8 mouse cellular contexts compared by ENCODE assay signal in genomic region chr8:89787050-89787905, GRCm38 (mm10).
A peak's percentile ranks its signal among the peaks of the same experiment; 100 is the strongest.
DNase-seq lines count a peak whose midpoint lies in the region; ATAC-seq lines count a peak whose summit lies in the region.

No protein-coding gene starts in this region.

- no peaks in the 10 kb centered on the region for H3K9me3 ChIP-seq in embryonic facial prominence, embryonic 14.5 days (ENCODE audit: control insufficient read depth, low read length)
- no peaks in the 10 kb centered on the region for H3K9me3 ChIP-seq in embryonic facial prominence, embryonic 10.5 days
- H3K9me3 ChIP-seq in limb, embryonic 15.5 days: no peaks in the 10 kb centered on the region
- H3K9me3 ChIP-seq in heart, embryonic 12.5 days (replicated peaks): no peaks in the 10 kb centered on the region

- H3K27ac ChIP-seq in embryonic facial prominence, embryonic 14.5 days (replicated peaks; ENCODE audit: low read depth, low read length): no peak overlapping the region
- no peak overlapping the region for H3K27ac ChIP-seq in embryonic facial prominence, embryonic 10.5 days (replicated peaks)
- H3K27ac ChIP-seq in limb, embryonic 15.5 days: no peak overlapping the region
- no peak overlapping the region for H3K27ac ChIP-seq in heart, embryonic 12.5 days (ENCODE audit: poor library complexity, severe bottlenecking)

- peaks cover 14% of the 10 kb centered on the region for H3K27me3 ChIP-seq in embryonic facial prominence, embryonic 14.5 days (replicated peaks; ENCODE audit: control insufficient read depth, insufficient read depth, low read length)
- peaks cover 34% of the 10 kb centered on the region for H3K27me3 ChIP-seq in embryonic facial prominence, embryonic 10.5 days (replicated peaks; ENCODE audit: low read depth, poor library complexity, severe bottlenecking)
- H3K27me3 ChIP-seq in limb, embryonic 15.5 days: peaks cover 37% of the 10 kb centered on the region
- H3K27me3 ChIP-seq in heart, embryonic 12.5 days (replicated peaks): peaks cover 14% of the 10 kb centered on the region

- DNase-seq in embryonic facial prominence, embryonic 14.5 days (ENCODE audit: low spot score): peak; percentile 10
- no peak for DNase-seq in embryonic facial prominence, embryonic 10.5 days (ENCODE audit: low spot score)
- peak; percentile 18 for DNase-seq in brain, embryonic 18.5 days (ENCODE audit: low read depth, low spot score)
- DNase-seq in kidney, postnatal 4 days: peak; percentile 43 to 55
- no peak for DNase-seq in spleen, postnatal 10 days (ENCODE audit: low spot score in 2 of 2)
- DNase-seq in spleen, postnatal 36 days (ENCODE audit: low spot score in 2 of 2): no peak

- no peaks in the 10 kb centered on the region for H3K4me1 ChIP-seq in embryonic facial prominence, embryonic 14.5 days (ENCODE audit: control insufficient read depth, insufficient read depth, low read length)
- peaks cover 19% of the 10 kb centered on the region for H3K4me1 ChIP-seq in embryonic facial prominence, embryonic 10.5 days
- H3K4me1 ChIP-seq in limb, embryonic 15.5 days: no peaks in the 10 kb centered on the region; the same call in 1 of the 2 replicates
- no peaks in the 10 kb centered on the region for H3K4me1 ChIP-seq in heart, embryonic 12.5 days (replicated peaks)

- no peak overlapping the region for H3K4me2 ChIP-seq in embryonic facial prominence, embryonic 14.5 days (ENCODE audit: low read depth, low read length)
- peak overlapping the region; percentile 7; the same call in 1 of the 2 replicates for H3K4me2 ChIP-seq in limb, embryonic 15.5 days
- no peak overlapping the region for H3K4me2 ChIP-seq in heart, embryonic 12.5 days

- no peak overlapping the region for H3K4me3 ChIP-seq in embryonic facial prominence, embryonic 14.5 days (ENCODE audit: low read depth, low read length)
- H3K4me3 ChIP-seq in embryonic facial prominence, embryonic 10.5 days: no peak overlapping the region
- H3K4me3 ChIP-seq in limb, embryonic 15.5 days: 0 out of 2 replicates have a peak overlapping the region, but pooled peaks have one; percentile 9
- H3K4me3 ChIP-seq in heart, embryonic 12.5 days: no peak overlapping the region

- no peaks in the 10 kb centered on the region for H3K36me3 ChIP-seq in embryonic facial prominence, embryonic 14.5 days (ENCODE audit: control insufficient read depth, insufficient read depth, low read length)
- H3K36me3 ChIP-seq in embryonic facial prominence, embryonic 10.5 days (replicated peaks): no peaks in the 10 kb centered on the region
- no peaks in the 10 kb centered on the region for H3K36me3 ChIP-seq in limb, embryonic 15.5 days
- no peaks in the 10 kb centered on the region for H3K36me3 ChIP-seq in heart, embryonic 12.5 days

- H3K9ac ChIP-seq in embryonic facial prominence, embryonic 14.5 days (ENCODE audit: low read depth, low read length): no peak overlapping the region
- H3K9ac ChIP-seq in limb, embryonic 15.5 days: no peak overlapping the region
- H3K9ac ChIP-seq in heart, embryonic 12.5 days: no peak overlapping the region

- WGBS in embryonic facial prominence, embryonic 14.5 days: 57% methylated on average over 17 of the region's 17 CpGs
- 60% methylated on average over 17 of the region's 17 CpGs for whole genome bisulfite sequencing in embryonic facial prominence, embryonic 10.5 days
- whole genome bisulfite sequencing in limb, embryonic 15.5 days: 45% methylated on average over 17 of the region's 17 CpGs
- 67% methylated on average over 17 of the region's 17 CpGs for WGBS in heart, embryonic 12.5 days

- ATAC-seq in embryonic facial prominence, embryonic 14.5 days (ENCODE audit: low read depth): no peak
- ATAC-seq in limb, embryonic 15.5 days (ENCODE audit: insufficient number of reproducible peaks, low FRiP score, low TSS enrichment, low read depth): no peak
- ATAC-seq in heart, embryonic 12.5 days (ENCODE audit: insufficient number of reproducible peaks, low FRiP score): no peak

Comparison
In these comparisons a context has a peak if more than half of its experiments do, and no peak if none do; other contexts are left out.
1. DNase-seq: peak in embryonic facial prominence, embryonic 14.5 days (single experiment), brain, embryonic 18.5 days (single experiment) and kidney, postnatal 4 days (2 of 2); none in embryonic facial prominence, embryonic 10.5 days (single experiment), spleen, postnatal 10 days (0 of 2) and spleen, postnatal 36 days (0 of 2).